Mouse (Mus musculus) kidney, postnatal 36 days (tissue): ENCODE results near the gene Atg7.

Source experiments
- DNase-seq, 2 experiments: peaks; one replicate each; pipeline ENCODE4 v3.0.0; 2021 to 2022; ENCODE audit warnings: mixed read lengths in 2 of 2

Atg7 gene

DNA sequence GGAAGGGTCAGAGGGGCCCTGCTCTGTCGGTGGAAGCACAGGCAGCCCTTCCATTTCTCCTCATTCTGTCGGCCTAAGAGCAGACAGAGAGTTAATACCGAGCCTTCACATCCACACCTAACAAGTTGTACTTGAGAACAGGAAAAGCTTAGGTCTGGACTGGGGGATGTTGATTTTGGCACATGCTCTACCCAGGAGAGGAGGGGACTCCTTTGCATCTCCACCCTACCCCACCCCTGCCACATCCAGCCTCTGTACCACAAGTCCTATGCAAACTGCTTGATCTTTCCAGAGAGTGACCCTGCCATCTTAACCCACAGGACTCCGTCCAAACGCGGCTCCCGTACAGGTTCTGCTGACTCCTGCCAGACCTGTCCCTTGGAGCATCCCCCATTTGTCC is 178.7 kb downstream of the Atg7 start:
- DNase-seq = no peak

DNA sequence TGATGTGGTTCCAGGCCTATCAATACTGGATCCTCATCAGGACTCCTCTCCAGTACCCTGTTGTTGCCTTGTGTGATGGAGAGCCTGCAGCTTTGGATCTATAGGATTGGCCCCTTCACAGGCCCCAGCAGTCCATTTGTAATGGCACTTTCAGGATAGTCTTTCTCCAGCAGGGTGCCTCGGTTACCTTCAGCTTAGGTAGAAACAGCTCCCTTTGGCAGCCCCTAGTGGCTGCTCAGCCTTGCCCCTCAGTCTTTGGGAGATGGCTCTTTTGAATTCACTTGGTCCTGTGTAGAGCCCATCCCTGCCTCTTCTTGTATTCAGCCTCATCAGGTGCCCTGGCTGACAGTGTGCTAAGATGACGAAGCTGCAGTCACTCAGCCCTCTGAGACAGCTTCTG is 184.0 kb downstream of the Atg7 start:
- no peak for DNase-seq

DNA sequence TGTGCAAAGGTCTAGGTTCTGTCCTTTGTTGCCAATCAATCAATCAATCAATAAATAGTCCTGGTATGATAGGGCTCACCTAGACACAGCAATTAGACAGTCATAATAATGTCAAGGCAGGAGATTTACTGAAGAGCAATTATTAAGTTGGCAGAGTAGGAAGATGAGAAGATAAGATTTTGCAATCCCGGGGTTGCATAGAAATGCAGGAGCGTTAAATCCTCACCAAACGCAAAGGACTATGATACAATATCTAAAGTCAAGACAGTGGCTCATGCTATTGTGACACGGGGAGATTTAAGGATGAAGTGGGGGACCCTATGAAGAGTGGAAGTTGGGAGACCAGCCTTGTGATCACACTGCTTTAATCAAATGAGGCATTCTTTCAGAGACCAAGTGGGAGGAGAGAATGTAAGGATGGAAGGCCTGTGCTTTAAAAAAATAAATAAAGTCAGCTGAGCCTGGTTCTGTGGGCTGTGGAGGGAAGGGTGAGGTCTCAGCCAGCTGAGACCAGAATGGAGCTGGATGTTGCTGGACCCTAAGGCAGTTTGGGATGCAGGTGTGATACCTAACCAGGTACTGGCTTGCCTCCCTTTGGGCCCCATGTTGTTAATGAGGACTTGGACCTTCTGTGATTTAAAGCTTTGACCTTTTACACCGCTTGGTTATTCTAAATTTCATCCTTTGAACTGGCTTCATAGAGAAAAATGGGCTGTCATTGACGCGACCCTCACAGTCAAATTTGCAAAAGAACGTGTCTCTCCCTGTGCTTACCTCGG is 187.0 kb downstream of the Atg7 start:
- no peak for DNase-seq

DNA sequence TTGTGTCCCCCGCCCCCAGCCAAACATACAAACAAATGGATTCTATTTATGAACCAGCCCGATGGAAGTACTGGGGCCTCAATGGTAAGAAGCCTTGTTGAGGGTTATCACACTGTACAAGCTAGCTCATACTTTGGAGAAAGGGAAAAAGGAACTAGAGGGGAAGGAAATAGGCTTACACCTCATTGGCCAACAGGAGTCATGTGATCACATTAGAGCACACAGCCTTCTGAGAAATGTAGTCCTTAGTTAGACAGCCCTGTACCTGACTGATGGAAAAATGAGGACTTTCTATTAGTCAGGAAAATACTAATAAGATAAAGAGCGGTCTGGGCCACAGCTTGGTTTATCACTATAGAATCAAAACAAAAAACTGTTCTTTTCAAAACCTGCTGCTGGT is 188.9 kb downstream of the Atg7 start:
- DNase-seq = no peak

DNA sequence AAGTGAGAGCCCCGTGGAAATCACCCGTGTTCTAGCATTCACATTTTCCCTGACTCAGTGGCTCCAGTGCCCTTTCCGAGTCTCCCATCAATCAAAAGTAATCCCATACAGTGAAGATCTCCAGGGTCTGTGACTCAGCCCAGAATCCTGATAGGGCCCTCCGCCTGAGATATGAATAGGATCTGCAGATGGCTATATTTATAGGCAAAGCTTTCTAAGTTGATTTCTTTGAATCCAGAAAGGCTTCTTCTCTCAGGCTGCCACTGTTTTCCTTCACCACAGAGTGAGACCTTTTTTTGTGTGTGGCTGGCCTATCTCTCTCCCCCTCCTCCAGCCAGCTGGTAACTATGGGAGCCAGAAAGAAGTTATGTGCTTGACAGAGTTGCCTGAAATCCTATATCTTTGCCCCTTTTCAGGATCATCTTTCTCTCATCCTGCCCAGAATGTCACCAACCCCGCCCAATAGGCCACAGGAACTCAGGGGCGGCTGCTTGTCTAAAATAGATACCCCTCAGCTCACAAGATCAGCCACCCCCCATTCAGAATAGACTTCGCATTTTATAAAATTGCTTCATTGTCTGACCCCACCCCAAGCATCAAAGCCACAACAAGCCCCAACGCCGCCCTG is 190.3 kb downstream of the Atg7 start:
- no peak for DNase-seq

DNA sequence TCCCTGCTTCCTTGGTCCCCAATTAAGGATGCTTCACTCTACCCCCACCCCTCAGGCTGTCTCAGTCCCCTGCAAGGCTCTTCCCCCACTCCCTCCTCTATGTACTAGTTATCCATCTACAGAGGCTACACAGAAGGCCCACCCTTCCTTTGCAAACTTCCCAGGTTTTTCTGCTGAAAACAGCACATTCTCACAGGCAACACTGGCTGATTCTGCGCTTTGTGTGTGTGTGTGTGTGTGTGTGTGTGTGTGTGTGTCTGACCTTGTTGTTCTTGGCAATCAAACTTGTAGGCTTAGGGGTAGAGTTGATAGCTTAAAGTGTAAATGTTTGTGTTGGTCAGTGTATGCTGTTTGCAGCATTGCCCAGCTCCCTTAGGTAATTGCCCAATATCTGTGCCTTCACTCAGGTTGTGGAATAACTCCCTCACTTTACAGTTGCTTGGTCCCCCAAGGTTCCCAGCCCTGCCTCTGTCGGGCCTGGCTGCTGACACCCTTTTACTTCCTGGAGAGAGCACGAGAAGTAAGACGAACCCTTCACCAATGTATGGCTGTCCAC is 191.0 kb downstream of the Atg7 start:
- DNase-seq = peak; percentile 76 to 83

DNA sequence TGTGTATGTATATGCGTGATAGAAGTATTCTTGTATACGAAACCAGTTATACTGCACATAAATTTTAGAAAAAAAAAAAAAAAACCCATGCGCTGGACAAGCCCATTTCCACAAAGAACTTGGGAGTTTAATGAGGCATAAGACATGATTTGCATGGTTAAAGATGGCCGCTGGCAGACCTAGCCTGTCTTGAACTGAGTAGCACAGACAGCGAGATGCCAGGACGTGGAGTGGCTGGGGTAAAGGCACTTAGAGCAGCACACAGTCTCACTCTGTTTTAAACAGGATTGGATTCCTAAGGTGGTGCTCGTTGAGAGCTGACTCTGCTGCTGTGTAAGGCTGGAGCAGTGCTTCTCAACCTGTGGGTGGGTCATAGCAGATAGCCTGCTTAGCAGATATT is 192.4 kb downstream of the Atg7 start:
- DNase-seq = no peak

DNA sequence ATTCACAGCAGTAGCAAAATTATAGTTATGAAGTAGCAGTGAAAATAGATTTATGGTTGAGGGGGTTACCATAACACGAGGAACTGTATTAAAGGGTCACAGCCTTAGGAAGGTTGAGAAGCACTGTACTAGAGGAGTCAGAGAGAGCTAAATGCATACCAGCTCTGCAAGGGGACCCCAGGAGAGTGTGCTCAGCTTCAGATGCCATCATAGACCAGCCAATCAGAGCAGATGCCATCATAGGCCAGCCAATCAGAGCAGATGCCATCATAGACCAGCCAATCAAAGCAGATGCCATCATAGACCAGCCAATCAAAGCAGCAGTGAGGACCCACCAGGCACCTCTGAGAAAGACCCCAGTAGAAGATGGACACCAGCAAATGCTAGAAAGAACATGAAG is 192.9 kb downstream of the Atg7 start:
- DNase-seq = no peak

DNA sequence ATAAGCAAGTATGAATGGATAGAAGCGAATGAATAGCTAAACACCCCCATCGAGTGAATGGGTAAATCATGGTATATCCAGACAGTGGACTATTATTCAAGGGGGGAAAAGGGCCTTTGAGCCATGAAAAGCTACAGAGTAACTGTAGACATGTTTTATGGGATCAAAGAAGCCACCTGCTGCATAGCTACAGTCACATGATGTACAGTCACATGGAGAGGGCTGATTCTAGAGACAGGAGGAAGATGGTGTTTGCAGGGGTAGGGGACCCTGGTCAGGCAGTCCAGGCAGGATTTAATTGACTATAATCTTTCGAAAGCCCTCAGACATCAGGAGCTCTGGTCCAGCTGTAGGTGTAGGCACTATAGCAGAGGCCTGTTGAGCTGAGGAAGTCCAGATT is 193.5 kb downstream of the Atg7 start:
- DNase-seq = no peak

DNA sequence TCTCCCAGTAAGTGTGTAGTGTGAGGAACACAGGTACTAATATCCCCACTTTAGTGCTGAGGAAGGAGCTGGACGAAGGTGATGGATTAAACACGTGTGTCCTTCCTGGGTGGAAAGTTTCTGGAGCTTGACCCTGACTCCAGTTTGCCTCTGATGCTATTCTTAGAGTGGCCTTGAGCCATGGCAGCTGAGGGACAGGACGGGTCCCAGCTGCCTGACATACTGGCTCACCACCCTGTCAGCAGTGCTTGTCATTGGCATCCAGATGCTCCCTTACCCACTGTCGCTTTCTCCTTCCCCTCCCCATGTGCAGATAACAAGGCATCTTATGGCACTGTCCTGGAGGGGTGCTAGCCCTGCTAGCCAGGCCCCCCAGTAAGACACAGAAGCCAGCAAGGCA is 196.0 kb downstream of the Atg7 start:
- no peak for DNase-seq

DNA sequence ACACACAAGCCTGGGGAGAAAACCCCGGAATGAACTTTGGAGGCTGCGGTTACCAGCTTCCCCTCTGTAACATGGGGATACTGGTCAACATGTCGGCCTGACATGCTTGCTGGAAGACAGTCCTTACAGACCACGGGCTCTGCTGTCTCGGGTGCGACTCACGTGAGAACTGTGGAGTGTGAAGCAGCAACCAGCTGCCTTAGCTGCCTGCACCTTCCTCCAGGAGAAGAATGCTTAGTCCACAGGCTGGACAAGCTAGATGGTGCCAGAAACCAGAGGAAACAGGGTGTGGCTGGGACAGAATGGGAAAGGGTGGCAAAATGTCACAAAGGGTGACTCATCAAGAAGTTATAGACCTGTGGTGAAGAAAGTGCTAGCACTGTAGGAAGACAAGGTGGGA is 197.1 kb downstream of the Atg7 start:
- DNase-seq = peak in 1 of 2 experiments; percentile 67

DNA sequence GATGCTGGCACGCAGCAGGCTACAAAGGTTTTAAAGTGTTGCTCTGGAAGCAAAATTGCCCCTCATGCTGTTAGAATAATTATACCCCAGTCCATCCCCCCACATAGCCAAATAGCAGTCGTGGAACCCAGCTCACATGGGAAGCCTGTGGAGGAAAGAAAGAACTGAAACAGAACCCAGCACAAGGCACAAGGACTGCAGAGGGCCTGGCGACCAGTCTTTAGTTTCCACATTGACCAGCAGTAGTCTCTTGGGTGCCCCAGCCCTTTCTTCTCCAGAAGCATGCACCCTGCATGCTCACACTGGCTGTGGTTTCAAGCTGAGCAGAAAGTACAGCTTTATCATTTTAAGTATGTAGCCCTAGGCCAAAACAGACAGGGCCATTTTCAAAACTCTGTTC is 199.2 kb downstream of the Atg7 start:
- DNase-seq = no peak

DNA sequence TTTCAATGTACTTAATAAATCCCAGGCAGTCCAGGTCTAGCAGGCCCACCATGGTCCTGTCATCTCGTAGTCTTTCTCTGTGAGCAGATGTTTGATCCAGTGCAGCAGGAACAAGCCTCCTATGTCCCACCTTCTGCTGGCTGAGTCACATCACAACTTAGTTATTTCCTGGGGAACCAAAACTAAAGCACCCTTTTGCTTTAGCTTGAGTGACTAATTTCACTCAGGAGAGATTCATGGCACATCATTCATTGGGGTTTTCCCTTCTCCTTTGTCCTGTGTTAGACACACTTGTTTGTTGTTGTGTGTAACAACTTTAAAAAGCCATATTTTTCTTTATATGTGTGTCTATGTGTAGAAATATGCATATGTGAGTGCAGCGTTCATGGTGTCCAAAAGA is 200.0 kb downstream of the Atg7 start:
- no peak for DNase-seq

DNA sequence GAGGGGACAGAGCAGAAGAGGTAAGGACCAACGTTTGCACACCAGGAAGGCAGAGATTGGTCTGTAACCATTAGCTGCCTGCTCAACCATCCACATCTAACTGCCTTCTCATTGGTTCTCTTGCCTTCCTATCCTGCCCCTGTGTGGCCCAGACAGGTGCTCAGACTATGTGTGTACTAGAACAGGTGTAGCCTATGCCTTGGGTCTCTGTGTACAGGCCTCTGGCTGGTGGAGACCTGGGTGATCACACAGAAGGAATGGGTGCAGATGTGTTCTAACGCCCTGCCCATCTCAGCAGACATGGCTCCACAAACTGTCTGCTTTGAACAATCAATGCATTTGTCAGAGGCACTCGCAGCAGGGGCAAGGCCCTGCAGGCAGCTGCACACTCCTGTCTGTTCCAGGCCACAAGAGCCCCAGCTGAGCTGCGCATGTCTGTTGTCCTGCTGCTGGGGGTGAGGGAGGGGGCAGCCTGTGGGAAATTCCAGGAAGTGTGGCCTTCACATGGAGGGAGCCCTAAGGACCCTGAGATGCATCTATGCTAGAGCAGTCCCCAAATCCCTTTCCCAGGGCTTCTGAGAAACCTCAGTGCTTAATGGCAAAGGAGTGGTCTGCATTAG is 203.4 kb downstream of the Atg7 start:
- DNase-seq = no peak

DNA sequence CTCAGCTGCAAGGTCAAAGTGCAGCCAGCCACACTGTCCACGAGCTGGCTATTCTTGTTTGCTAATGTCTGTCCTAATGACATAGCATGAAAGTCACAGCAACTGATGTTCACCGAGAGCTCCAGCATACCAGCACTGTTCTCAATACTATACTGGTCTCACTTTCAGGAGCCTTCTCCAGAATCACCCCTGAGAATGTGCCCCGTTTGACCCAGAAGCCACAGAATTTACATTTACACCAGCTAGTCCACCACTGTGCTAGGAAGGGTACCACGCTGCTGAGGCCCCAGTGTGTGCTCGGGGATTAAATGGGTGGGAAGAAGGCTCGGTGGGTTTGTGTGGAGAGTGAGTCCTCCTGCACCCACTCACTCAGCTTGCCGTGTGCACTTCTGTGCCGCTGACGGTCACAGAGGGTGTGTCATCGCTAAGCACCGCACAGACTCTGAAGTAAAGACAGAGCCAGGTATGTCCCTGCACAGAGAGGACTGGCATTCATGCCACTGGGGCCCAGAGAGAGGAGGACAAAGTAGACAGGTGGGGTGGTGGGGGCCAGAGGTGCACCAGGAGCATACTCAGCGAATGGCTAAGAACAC is 204.8 kb downstream of the Atg7 start:
- DNase-seq = no peak

DNA sequence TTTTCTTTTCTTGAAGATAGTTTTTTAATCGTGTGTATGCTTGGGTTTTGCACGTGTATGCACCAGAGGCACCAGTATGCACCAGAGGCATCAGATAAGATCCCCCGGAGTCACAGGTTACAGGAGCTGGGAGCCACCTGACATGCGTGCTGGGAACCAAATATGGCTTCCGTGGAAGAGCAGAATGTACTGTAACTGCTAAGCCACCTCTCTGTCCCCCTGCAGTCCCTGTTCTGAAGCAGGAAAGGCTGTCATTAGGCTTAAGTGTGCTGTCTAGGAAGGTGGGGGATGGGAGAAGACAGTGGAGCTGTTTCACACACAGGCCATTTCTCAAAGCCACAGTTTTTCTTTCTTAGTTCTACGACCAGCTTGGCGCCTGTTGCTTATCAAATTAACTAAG is 205.9 kb downstream of the Atg7 start:
- no peak for DNase-seq

DNA sequence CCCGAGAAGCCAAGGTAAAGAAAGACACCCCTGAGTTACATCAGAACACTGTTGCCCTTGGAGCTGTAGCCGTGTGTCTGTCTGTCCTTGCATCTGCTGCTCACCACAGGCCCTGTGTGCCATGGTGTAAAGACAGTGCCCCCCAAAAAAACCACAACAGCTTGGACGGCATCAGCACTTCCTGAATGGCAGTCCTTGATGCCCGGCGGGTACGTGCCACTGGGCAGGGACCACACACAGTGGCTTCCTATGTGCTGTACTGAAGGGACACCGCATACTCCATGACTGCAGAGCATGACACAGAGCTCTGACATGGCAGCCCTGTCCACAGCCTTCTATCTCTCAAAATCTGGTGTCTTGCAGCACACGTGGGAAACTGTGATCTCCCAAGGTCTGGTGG is 206.9 kb downstream of the Atg7 start:
- no peak for DNase-seq

DNA sequence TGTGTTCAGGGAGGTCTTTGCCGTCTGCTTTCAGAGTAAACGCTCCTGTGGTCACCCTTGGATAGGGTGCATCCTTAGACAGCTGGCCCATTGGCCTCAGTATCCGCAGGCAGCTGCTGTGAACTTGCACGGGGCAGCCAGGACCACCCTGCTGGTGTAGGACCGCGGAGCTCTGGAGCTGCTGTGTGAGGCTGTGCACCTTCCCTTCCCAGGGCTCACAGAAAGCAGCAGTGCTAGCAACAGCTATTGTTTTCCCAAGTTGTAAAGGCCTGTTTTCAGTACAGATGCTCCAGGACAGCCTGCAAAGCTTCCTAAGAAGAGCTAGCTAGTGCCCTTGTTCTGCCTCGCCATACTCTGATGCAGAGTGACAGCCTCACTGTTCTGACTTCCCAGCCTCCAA is 208.8 kb downstream of the Atg7 start:
- no peak for DNase-seq

DNA sequence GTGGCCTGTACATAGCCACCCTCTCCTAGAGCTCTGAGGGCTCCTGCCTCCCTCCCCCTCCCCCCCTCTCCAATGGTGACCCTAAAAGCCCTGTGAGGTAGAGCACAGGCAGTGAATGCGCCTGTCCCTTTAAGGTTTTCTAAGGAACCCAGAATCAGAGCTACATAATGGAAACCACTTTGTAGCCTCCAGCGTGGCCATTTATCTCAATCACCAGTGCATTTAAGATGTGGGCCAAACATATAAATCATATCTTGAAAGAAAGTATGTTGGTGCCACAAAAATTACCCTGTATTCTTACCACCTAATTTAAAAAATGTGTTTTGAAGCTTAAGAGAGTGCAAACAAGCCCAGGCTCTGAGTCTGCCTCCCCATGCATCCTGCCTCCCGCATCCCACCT is 209.8 kb downstream of the Atg7 start:
- no peak for DNase-seq

DNA sequence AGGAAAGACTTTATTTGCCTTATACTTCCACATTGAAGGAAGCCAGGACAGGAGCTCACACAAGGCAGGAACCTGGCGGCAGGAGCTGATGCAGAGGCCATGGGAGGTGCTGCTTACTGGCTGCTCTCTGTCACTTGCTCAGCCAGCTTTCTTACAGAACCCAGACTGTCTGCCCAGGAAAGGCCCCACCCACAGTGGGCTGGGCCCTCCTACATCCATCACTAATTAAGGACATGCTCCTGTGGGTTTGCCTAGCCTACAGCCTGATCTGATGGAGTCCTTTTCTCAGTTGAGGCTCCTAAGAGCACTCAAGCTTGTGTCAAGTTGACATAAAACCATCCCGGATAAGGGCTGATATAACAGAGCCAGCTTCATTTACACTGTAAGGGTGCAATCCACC is 211.5 kb downstream of the Atg7 start:
- DNase-seq = no peak

DNA sequence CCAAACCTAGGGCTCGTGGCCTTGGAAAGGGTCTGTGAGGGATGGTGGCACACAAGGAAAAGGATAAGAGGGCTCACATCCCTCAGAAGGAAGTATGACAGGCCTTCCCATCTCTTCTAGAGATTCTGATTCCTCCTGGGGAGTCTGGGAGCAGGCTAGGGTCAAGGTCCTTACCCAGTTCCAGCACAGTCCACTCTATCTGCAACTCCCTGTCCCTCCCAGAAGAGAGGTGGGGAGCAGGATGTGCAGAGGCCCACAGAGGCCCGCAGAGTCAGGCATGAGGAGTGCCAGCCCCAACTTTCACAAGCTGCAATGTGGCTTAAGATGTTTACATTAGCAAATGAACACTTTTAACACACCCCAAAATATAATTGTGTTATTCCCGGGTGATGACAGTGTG is 212.7 kb downstream of the Atg7 start:
- no peak for DNase-seq

DNA sequence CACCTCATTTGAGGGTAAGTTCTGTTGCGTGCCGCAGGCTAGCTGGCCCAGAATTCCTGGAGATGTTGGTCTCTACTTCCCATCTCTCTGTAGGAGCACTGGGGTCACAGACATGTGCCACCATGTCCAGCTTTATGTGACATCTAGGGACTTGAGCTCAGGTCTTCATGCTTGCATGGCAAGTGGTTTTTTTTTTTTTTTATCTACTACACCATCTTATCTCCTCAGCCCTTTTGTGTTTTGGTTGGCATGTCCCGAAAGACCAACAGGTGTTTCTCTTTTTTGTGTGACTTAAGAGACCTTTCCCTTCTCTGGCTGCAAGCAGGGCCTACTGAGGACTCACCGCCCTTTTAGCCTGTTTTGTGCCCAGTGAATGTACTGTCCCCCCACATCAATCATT is 213.6 kb downstream of the Atg7 start:
- no peak for DNase-seq

DNA sequence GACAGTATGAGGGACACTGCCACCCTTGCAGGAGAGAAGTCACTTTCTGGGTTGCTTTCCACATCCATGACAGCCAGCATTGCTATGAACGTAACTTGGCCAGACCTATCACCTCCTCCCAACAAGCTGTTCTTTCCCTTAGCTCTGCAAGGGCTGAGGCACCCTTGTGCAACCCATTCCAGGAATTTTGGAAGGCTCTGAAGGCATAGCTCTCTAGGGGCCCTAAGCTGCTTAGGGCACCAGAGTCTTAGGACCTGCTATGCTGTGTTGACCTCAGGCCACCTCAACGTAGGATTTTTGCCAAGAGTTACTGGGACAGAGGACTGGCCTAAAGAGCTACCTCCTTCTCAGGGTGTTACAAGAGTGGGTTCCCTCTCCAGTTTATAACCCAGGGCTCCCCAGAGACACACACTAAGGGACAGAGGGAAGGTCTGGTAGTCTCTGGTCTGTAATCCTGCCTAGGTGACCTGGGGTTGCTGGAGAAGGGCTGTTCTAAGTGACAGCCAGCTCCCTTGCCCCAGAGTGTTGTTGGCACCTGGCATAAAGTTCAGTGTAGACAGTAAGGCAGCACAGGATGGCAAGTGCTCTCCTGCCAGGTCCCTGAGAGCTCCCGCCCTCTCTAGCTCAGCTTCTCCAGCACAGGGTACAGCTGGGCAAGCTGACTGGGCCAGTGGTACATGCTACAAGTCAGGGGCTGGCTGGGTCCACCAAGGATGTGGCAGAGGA is 215.3 kb downstream of the Atg7 start:
- DNase-seq = no peak
